Mouse (Mus musculus) kidney, adult 8-10 months (tissue): ENCODE results near the gene Ptpn1.

ENCODE experiments used
- DNase-seq, 2 experiments: peaks; one replicate each; pipeline ENCODE4 v3.0.0; 2022

Gene Ptpn1

DNA sequence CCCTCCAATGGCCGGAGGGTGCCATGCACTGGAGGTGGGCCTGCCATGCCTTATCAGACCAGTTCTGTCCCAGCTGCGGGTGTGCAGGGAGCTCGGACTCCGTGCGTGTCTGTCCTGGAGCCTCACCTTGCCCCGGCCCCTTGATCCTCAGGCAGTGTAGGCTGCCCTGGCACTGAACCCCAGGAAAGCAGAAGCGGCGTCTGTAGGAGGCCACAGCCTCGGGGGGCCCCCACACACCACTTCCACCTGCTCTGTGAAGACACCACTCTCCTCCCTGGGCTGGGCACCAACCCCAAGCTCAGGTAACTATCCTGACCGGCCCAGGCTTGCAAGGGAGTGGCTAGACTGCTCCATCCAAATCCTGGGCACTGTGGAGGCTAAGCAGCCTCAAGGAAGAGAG lies 48.5 kb downstream of the Ptpn1 start:
- no peak for DNase-seq

DNA sequence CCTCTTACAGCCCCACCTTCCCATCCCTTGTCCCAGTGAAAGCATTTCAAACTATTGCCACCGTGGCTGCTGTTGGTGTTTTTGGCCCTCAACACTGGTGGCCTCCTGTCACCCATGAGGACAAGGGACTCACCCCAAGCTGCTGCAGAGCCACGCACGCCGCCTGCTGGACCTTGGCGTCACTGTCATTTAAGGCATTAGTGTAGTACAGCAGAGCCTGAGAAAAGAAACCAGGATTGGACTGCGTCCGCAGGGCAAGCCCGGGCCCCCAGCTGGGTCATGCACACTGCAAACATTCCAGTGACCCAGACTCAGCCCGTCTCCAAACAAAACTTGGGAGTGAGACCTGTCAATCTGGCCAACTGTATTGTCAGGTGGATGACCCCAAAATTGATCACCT lies 50.8 kb downstream of the Ptpn1 start:
- DNase-seq: no peak

DNA sequence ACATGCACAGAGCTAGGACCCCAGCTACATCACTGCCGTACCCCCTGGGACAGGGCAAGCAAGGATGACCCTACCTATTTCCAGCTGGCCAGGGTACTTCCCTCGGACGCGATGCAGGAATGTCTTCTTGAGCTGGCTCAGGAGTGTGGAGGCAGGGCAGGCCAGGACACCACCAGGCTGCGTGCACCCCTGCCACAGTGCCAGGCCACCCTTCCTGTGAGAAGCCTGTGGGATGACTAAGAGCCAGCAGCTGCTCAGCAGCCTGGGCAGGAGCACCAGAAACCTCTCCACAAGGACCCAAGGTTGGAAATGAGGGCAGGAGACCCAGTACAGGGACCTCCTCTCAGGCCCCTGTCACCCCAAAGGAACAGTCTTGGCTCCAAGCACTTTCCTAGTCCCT lies 52.5 kb downstream of the Ptpn1 start:
- no peak for DNase-seq

DNA sequence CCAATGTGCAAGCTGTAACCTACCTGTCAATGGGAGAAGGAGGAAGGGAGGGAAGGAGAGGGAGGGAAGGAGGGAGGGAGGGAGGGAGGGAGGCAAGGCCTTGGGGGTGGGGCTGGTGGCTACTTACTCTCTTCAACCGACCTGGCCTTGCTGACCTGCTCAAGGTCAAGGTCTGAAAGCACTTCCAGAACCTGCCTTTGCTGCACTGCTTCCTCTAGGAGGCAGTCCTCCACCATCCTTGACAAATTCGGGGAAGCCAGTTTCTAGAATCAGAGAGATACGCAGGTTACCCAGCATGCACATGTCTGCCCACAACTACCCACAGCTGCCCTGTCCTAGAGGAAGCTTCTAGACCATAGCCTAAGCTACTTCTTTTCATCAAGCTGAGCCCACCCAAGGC lies 53.1 kb downstream of the Ptpn1 start:
- DNase-seq: peak in 1 of 2 experiments; percentile 49

DNA sequence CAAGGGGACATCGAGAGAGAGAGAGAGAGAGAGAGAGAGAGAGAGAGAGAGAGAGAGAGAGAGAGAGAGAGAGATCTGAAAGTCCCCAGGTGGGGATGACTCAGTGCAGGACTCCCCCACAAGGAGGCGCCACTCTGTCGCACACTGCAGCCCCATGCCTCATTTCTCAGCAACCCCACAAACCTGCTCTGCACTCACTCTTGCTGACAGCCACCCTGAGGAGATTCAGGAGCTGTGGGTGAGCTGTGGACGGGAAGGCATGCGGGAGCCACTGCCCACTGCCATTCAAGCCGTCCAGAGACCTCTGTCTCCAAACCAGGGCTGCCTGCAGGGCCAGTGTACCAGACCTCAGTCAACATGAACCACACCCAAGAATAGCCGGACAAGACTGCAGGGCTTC lies 54.9 kb downstream of the Ptpn1 start:
- peak in 1 of 2 experiments; percentile 61 for DNase-seq

DNA sequence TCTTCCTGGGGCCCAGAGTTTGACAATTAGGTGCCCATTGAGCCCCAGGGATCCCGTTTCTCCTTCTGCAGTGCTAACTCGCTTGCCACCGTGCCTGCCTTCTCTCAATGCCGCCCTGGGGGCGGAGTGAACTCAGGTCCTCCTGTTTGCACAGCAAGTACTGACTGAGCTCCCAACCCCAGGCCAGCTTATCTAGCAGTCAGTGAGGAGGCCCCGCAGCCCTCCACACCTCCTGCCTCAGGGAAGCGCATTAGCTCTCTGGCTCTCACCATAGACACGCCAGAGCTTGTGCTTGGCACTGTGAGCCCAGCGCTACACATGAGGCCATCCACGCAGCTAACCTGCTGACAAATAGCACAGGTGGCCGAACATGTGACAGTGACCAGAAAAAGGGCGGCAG lies 55.8 kb downstream of the Ptpn1 start:
- no peak for DNase-seq

DNA sequence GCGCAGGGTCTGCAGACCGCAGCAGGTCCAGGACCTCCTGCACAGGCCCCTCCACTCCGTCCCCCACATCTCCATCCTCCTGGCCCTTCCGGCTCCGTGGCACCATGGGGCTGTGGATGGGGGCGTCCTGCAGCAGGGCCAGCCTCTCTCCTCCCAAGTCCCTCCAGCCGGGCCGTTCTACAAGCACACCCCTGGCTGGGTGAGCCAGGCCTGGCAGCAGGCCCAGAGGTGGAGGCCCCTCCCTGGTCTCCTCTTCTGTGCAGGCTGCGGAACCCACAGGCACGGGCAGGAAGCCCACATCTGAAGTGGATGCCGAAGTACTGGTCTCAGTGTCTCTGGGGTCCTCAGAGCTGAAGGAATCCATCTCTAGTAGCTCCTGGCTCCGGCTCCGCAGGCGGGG lies 57.5 kb downstream of the Ptpn1 start:
- no peak for DNase-seq

DNA sequence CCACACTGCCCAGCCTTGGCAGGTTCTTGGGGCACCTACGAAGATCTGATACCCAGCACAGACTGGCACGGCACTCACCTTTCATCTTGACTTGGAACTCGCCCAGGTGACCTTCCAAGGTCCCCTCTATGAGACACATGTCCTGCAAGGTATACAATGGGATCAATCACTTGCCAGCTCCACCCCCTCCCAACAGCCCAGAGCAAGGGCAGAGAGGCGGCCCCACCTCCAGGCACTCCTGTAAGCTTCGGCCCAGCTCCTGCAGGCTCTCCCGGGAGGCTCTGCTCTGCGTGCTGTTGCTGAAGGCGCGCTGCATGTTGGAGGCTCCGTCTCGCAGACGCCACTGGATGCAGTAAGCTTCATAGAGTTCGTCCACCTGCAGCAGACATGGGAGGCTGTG lies 61.4 kb downstream of the Ptpn1 start:
- no peak for DNase-seq

DNA sequence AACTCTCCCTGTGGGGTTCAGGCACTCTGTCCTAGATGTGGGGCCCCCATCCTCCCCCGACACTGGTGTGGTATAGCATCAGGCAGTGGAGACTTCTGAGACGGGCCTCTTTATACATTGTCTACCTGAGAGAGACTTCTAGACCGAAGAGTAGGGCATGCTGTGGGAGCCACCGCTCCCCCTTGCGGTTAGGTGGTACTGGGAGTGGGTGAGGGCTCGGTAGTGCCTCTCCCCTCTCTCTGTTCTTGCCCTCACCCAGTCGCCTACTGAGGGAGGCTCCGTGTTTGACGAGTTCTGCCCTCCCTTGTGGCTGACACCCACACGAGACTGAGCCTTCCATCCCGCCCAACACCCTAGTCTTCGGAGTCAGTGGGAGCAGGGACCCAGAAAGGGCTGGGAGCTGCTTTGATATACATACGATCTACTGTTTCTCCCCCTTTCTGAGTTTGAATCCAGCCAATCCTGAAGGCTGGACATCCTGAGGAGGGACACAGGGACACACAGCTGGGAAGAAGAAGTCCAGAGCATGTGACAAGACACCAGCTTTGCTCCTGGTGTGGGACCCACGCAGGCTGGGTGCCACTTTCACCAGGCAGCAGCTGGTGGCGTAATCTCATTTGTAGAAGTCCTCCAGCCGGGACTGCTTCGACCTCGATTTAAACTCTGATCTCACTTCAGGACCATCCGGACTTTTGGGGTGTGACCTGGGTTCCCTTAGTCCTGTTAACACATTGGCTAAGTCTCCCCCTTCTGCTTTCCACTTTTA lies 64.2 kb downstream of the Ptpn1 start:
- no peak for DNase-seq

DNA sequence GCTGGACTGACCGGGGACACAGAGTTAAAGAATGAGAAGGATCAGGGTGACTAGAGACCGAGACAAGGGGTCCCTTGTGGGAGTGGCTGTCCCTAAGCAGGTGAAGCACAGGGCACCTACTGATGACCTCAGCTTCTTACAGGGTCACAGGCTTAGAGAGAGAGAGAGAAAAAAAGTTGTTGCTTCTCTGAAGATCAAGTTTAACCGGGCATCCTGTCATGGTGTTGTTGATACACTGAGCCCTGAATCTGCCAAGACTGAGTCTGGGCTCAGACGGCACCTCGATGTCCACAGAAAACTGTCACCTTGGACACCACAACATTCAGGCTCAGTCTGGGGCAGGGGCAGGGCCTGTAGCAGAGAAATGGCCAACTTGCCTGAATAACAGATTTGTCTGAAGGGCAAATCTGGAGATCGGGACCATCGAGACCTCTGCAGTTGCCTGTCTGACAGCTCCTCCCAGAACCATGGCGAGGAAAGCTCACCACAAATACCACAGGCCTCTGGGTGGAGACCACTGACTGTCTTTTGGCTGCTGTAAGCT lies 64.9 kb downstream of the Ptpn1 start:
- DNase-seq: no peak

DNA sequence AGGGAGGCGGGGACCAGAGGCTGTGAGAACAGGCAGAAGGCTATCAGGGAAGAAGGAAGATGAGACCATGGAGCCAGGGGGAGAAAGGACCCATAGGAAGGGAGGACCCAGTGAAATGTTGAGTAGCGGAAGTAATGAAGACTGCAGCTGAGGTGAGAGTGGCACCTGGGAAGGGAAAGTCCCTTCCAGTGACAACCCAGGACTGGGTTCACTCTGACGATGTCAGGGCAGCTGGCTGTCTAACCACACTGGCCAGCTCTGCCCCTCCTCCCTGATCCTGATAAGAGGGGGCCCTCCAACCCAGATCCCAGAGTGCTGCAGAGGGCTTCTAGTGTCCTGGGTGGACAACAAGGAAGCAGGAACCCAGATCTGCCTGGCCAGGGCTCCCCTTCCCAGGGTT lies 65.7 kb downstream of the Ptpn1 start:
- no peak for DNase-seq

DNA sequence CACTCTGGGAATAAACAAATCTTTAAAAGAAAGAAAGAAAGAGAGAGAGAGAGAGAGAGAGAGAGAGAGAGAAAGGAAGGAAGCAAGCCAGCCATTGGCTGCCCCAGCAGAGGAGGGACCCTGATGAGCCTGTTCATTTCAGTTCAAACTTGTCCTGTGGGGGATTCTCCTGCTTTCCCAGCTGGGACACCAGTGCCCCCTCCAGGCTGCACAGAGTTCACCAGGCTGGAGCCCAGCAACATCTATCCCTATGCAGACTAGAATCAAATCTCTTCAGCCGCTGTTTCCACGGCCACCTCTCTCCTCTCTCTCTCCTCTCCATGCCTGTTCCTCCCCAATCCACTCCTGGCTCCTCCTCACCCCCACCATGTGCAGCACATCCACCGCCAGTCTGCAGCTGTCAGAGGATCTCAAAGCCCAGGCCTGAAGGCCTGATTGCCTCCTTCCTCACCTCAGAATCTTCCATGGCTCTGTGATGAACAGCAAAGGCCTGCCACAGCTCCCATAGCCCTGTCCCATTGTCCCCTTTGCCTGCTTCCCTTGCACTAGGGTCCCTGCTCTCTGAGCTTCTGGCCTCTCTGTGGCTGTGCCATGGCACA lies 67.4 kb downstream of the Ptpn1 start:
- DNase-seq: no peak

DNA sequence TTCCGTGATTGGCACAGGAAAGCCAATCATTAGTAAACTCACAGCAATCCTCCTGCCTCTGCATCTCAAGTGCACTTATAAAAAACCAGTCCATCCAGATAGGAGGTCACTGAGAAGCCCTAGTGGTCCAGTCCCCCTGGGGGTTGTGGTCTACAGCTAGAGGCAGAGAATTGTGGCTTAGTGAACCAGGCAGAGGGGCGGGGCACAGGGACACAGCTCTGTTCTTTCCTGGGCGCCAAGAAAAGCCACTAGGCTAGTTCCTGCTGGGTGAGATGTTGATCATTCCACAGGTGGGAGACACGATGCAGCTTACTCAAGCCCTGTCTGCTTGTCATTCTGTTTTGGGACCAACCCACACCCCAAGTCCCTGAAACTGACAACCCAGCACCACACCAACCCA lies 70.3 kb downstream of the Ptpn1 start:
- DNase-seq: no peak

DNA sequence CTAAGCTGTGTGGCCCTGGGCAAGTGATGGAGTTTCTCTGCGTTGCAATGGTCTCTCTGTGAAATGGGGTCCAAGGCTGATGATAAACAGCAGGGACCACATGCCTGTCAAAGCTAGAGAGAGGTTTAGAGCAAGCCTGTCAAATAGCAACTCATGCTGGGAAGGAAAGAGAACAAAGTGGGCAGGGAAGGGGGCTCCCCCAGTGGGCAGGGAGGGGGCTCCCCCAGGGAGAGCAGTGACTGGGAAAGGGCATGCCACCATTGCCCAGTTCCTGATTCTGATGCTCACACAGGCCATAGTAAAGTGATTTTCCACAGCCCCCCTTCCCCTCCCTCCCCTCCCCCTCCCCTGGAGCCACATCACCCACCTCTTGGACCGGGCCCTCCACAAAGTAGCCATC lies 71.0 kb downstream of the Ptpn1 start:
- no peak for DNase-seq

DNA sequence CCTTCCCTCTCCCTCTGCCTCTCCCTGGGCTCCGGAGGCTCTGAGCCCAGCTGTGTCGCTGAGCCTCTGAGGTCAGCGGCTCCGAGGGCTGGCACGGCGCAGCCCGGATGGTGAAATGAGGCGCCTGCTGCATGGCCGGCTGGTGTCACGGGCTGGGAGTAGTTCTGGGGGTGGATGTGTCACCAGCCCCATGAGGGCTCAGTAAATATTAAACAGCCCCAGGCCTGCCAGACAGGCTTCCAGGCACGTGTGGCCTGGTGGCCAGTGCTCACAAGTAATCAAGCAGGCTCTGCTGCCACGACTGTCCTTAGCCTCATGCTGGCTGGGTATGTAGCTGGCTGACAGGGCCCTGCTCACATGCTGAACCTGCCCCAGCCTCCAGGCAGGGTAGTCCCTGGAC lies 71.6 kb downstream of the Ptpn1 start:
- peak; percentile 78 to 79 for DNase-seq

DNA sequence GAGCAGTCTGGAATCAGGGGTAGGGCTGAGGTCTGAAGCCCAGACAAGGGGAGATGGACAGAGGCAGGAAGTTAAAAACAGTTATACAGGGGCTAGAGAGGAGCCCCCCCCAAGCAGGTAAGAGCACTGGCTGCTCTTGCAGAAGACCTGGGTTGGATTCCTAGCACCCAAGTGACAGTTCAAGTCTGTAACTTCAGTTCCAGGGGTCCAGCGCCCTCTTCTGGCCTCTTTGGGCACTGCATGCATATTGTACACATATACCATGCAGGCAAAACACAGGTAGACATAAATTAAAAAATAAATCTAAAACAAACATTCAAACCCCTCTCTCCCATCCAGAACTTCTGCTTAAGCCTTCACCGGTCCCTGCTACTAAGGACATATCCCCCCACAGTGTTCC lies 72.5 kb downstream of the Ptpn1 start:
- no peak for DNase-seq

DNA sequence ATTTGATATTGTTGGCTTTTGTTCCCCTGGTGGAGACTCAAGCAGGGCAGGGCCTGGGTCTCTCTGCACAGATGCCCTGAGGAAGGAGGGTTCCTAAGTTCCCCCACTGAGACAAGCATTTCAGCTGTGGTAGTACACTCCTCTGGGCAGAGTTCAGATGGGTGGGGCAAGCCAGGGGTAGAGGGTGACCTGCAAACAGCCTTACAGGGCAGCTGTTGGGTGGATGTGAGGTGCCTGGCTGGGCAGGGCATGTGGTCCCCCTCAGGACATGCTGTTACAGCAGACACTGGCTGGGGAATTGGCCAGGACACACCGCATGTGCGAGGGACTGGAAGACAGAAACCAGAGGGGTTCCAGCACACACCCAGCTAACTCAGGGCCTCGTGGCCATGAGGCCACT lies 73.1 kb downstream of the Ptpn1 start:
- DNase-seq: peak; percentile 45 to 61

DNA sequence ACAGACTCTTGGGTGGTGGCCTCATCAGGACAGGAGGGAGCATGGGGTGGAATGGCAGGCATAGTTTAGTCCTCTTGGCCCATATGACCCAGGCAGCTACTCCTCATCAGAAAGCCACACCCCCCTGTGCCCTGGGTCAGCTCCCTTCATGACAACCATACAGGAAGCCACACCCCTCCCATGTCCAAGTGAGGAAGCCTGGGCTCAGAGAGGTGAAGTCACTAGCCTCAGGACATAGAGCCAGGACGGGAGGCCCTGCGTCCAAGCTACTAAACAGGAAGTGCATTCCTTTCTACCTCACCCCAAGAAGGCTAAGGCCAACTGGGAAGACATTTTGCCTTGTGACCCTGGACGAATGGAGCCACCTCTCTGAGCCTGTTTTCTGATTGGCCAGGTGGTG lies 73.8 kb downstream of the Ptpn1 start:
- peak; percentile 40 to 56 for DNase-seq

DNA sequence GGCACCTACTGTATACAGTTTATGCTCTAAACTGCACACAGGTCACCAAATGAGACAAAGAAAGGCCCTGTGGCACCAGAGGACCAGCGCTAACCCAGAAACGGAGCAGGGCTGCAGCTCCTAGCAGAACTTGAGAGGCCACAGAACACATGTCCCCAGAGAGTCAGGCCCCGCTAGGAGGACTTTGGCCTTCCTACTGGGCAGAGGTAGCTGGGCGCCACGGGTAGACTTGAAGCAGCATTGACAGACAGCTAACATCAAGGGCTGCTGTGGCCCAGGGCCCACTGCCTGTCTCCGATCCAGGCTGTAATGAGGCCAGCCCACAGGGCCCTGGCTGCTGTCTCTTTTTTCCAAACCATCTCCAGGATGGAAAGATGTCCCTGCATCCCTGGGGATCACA lies 74.6 kb downstream of the Ptpn1 start:
- DNase-seq: peak; percentile 49 to 55

DNA sequence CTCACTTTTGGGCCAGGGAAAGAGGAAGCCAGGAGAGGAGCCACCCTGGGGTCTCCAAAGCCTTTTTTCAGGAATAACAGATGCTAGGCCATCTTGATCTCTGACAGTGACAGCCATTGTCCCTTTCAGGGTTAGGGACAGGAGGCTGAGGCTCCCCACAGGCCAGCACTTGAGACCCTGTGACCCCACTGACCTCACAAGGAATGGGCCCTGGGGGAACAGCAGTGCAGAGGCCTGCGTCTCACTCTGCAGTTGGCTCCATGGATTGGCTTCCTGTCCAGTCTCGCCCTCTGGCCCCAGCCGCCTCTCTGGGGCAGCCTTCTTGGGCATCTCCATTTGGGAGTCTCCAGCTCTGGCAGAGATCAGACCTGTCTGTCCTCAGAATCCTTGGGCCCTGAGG lies 76.3 kb downstream of the Ptpn1 start:
- no peak for DNase-seq

DNA sequence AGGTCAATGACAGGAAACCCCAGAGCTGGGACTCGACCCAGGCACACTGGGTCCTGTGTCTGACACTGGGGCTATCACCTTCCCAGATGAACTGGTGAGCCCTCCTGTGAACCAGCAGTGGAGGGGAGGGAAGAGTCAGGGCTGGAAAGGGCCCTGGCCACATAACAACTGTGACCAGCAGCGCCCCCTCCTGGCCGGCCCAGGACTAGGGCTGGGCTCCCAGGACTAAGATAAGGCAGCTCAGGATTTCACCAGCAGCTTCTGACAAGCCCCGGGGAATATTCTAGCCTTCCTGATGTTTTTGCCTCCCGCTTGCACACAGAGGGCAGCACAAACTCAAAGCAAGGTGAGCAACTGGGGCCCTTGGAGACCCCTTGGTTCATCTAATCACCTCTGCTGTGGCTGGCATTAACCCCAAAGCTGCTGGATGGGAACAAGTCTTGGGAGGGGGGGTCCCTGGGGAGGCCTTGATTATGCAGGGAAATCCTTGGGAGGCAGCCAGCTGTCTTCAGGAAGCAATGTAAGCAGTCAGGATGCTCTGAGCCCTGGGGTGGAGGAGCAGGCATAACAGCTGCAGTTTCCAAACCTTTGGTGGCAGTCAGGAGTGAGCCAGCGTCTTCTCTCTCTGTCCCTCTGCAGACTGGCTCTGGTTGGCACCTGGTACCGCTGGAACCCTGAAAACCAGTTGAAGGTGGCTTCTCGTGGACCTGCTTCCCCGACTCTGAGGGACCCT lies 78.2 kb downstream of the Ptpn1 start, which contains the start of gene Ripor3:
Ripor3 (minus strand) TSS at position 683 of the 733 bp plus-strand sequence.
- peak; percentile 68 to 82 for DNase-seq

DNA sequence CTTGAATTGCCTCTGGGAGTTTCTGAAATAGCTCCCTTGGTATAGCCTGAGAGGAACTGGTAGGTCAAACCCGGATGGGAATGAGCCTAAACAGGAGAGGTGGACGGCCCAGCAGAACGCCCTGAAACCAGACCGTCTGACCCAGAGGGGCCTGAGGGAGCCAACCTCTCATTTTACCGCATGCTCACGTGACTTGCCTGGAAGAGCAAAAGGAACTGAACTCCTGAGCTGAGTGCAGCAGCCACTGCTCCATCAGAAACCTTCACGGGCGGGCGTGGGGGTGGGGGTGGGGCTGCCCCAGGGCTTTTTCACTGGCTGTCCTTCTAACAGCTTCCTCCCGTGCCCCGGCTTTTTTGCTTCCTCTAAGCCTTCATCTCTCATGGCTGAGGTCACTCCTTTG lies 79.0 kb downstream of the Ptpn1 start:
- DNase-seq: no peak

DNA sequence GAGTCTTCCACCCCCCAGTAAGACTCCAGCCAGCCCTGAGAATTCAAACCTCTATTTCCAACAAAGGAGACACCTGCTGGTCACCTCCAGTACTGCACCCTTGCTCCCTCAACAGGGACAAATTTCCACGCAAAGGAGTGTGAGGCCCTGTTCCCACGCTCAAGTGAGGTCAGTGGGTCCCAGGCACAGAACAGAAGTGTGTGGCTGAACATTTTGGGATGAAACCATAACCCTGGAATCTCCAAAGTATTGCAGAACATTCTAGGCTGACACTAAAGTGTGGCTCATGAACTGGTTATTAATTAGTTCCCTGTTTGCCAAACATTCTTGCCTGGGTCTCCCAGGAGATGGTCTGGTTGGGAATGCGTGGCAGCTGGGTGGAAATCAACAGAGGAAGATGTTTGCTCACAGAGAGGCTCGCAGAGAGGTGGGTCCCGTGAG lies 85.1 kb downstream of the Ptpn1 start:
- DNase-seq: peak; percentile 63 to 85
